Mouse (Mus musculus): ENCODE data around the gene Mtor. TPM values are rescaled to one million over a fixed set of nuclear protein-coding genes. Genes with fewer than 3 reads are reported as not detected.

The Mtor gene
- total and polyA plus RNA-seq, 3 experiments = 10.5 to 28.6 (median 24.3) TPM

- no peak overlapping the region for H3K9ac ChIP-seq (ENCODE audit: insufficient read depth, low read depth)
- no peak overlapping the region for H3K4me2 ChIP-seq (ENCODE audit: insufficient read depth, low read depth, poor library complexity, severe bottlenecking)
- H3K4me3 ChIP-seq (replicated peaks in 1 of 3; ENCODE audit: low read depth in 2 of 3, low read length in 2 of 3, poor library complexity in 1 of 3) = no peak overlapping the region
- H3K36me3 ChIP-seq (replicated peaks in 1 of 2; ENCODE audit: control insufficient read depth in 1 of 2, insufficient read depth in 1 of 2, low read length in 1 of 2) = peaks cover 39 to 90% of the 10 kb centered on the region in 2 experiments
- H3K27me3 ChIP-seq (replicated peaks) = no peaks in the 10 kb centered on the region
- TF ChIP-seq IRF4 (IDR thresholded peaks at IDR 0.05; ENCODE audit: low read depth, low read length) = no peak
- TF ChIP-seq RCOR1 (conservative IDR thresholded peaks at IDR 0.05; ENCODE audit: low read depth, low read length) = no peak
- TF ChIP-seq USF1 (IDR thresholded peaks at IDR 0.05; ENCODE audit: low read depth, low read length) = no peak
- no peak for TF ChIP-seq POLR2A (IDR thresholded peaks at IDR 0.05; ENCODE audit: low read depth, low read length)
- TF ChIP-seq TBP (conservative IDR thresholded peaks at IDR 0.05; ENCODE audit: low read depth, low read length) = no peak
- no peak for TF ChIP-seq HCFC1 (IDR thresholded peaks at IDR 0.05; ENCODE audit: low read depth, low read length)
- no peak for TF ChIP-seq POLR2AphosphoS2 (IDR thresholded peaks at IDR 0.05; ENCODE audit: low read depth, low read length)
- dilution Hi-C loops (cut with MboI; ENCODE audit: extremely low pct_ligation_motif_present, extremely low pct_unique_long_range_greater_than_20kb, low sequenced_read_pairs) (no loop called here), in situ Hi-C loops (cut with MboI; ENCODE audit: low pct_ligation_motif_present, low pct_unique_long_range_greater_than_20kb, low sequenced_read_pairs) (loop anchor here (5.0 kb wide), 1 partner anchor 262 kb away; no protein-coding TSS in a partner anchor)
- H3K27ac ChIP-seq (ENCODE audit: insufficient read depth, low read depth) = no peak overlapping the region
- H3K9me3 ChIP-seq (replicated peaks; ENCODE audit: low read length) = no peaks in the 10 kb centered on the region
- DNase-seq (ENCODE audit: extremely low read depth) = no peak
- peaks cover 0 to 3% of the 10 kb centered on the region in 2 experiments; a peak in 1 of 4 replicates for H3K4me1 ChIP-seq (ENCODE audit: control insufficient read depth in 1 of 2, insufficient read depth in 2 of 2)
- H3K79me2 ChIP-seq (replicated peaks; ENCODE audit: control insufficient read depth, extremely low read depth, insufficient read depth, poor library complexity, severe bottlenecking) = peaks cover 3% of the 10 kb centered on the region; the same call in 1 of the 2 replicates
Measured at GRCm38 (mm10) chr4:148433813-148434212, 14.6 kb upstream of the Mtor start.

GRCm38 (mm10) chr4:148434554-148434953, 13.9 kb upstream of the Mtor start:
- Histone ChIP-seq H3K36me3 (replicated peaks in 1 of 2; ENCODE audit: control insufficient read depth in 1 of 2, insufficient read depth in 1 of 2, low read length in 1 of 2) (peaks cover 39 to 91% of the 10 kb centered on the region in 2 experiments), H3K4me1 (ENCODE audit: control insufficient read depth in 1 of 2, insufficient read depth in 2 of 2) (peaks cover 0 to 3% of the 10 kb centered on the region in 2 experiments; a peak in 2 of 4 replicates), H3K27ac (ENCODE audit: insufficient read depth, low read depth) (no peak overlapping the region), H3K27me3 (replicated peaks) (no peaks in the 10 kb centered on the region), H3K9ac (ENCODE audit: insufficient read depth, low read depth) (no peak overlapping the region), H3K4me3 (replicated peaks in 1 of 3; ENCODE audit: low read depth in 2 of 3, low read length in 2 of 3, poor library complexity in 1 of 3) (no peak overlapping the region), H3K79me2 (replicated peaks; ENCODE audit: control insufficient read depth, extremely low read depth, insufficient read depth, poor library complexity, severe bottlenecking) (peaks cover 3% of the 10 kb centered on the region), H3K4me2 (ENCODE audit: insufficient read depth, low read depth, poor library complexity, severe bottlenecking) (no peak overlapping the region), H3K9me3 (replicated peaks; ENCODE audit: low read length) (no peaks in the 10 kb centered on the region)
- dilution Hi-C loops (cut with MboI; ENCODE audit: extremely low pct_ligation_motif_present, extremely low pct_unique_long_range_greater_than_20kb, low sequenced_read_pairs) (no loop called here), in situ Hi-C loops (cut with MboI; ENCODE audit: low pct_ligation_motif_present, low pct_unique_long_range_greater_than_20kb, low sequenced_read_pairs) (loop anchor here (5.0 kb wide), 1 partner anchor 262 kb away; no protein-coding TSS in a partner anchor)
- no peak for DNase-seq (ENCODE audit: extremely low read depth)
- TF ChIP-seq POLR2A (IDR thresholded peaks at IDR 0.05; ENCODE audit: low read depth, low read length) (no peak), SMC3 (IDR thresholded peaks at IDR 0.05; ENCODE audit: low read depth, low read length) (no peak), GABPA (IDR thresholded peaks at IDR 0.05; ENCODE audit: insufficient replicate concordance, low read depth, low read length) (no peak), E2F4 (IDR thresholded peaks at IDR 0.05; ENCODE audit: insufficient replicate concordance, low read depth, low read length) (no peak), JUN (IDR thresholded peaks at IDR 0.05; ENCODE audit: insufficient read depth, low read depth, low read length) (no peak)

GRCm38 (mm10) chr4:148435106-148435505, 13.3 kb upstream of the Mtor start:
- dilution Hi-C loops (cut with MboI; ENCODE audit: extremely low pct_ligation_motif_present, extremely low pct_unique_long_range_greater_than_20kb, low sequenced_read_pairs) (no loop called here), in situ Hi-C loops (cut with MboI; ENCODE audit: low pct_ligation_motif_present, low pct_unique_long_range_greater_than_20kb, low sequenced_read_pairs) (no loop called here)

More at GRCm38 (mm10) chr4:148435106-148435505, 13.3 kb upstream of the Mtor start:
- peaks cover 5% of the 10 kb centered on the region for H3K79me2 ChIP-seq (replicated peaks; ENCODE audit: control insufficient read depth, extremely low read depth, insufficient read depth, poor library complexity, severe bottlenecking)
- no peak overlapping the region for H3K9ac ChIP-seq (ENCODE audit: insufficient read depth, low read depth)
- peaks cover 0 to 5% of the 10 kb centered on the region in 2 experiments; a peak in 3 of 4 replicates for H3K4me1 ChIP-seq (ENCODE audit: control insufficient read depth in 1 of 2, insufficient read depth in 2 of 2)
- peaks cover 39 to 95% of the 10 kb centered on the region in 2 experiments for H3K36me3 ChIP-seq (replicated peaks in 1 of 2; ENCODE audit: control insufficient read depth in 1 of 2, insufficient read depth in 1 of 2, low read length in 1 of 2)
- no peak overlapping the region for H3K27ac ChIP-seq (ENCODE audit: insufficient read depth, low read depth)
- TF ChIP-seq BHLHE40 (IDR thresholded peaks at IDR 0.05; ENCODE audit: low read depth, low read length) = no peak
- no peak for TF ChIP-seq SMC3 (IDR thresholded peaks at IDR 0.05; ENCODE audit: low read depth, low read length)
- TF ChIP-seq MXI1 (IDR thresholded peaks at IDR 0.05; ENCODE audit: low read depth, low read length) = no peak
- no peak for TF ChIP-seq ZNF384 (IDR thresholded peaks at IDR 0.05; ENCODE audit: low read depth, low read length)
- TF ChIP-seq JUN (IDR thresholded peaks at IDR 0.05; ENCODE audit: insufficient read depth, low read depth, low read length) = no peak
- TF ChIP-seq RCOR1 (conservative IDR thresholded peaks at IDR 0.05; ENCODE audit: low read depth, low read length) = no peak
- no peak for TF ChIP-seq TCF12 (IDR thresholded peaks at IDR 0.05; ENCODE audit: low read depth, low read length)
- TF ChIP-seq EP300 (IDR thresholded peaks at IDR 0.05; ENCODE audit: low read length) = no peak
- TF ChIP-seq ZKSCAN1 (IDR thresholded peaks at IDR 0.05; ENCODE audit: borderline replicate concordance, low read depth, low read length) = no peak
- TF ChIP-seq E2F4 (IDR thresholded peaks at IDR 0.05; ENCODE audit: insufficient replicate concordance, low read depth, low read length) = no peak
- TF ChIP-seq SIN3A (IDR thresholded peaks at IDR 0.05; ENCODE audit: low read length) = no peak
- TF ChIP-seq MAFK (IDR thresholded peaks at IDR 0.05; ENCODE audit: insufficient replicate concordance, low read length) = no peak
- TF ChIP-seq POLR2AphosphoS2 (IDR thresholded peaks at IDR 0.05; ENCODE audit: low read depth, low read length) = no peak
- no peak for TF ChIP-seq ETS1 (conservative IDR thresholded peaks at IDR 0.05; ENCODE audit: low read depth, low read length)
- TF ChIP-seq POLR2A (IDR thresholded peaks at IDR 0.05; ENCODE audit: low read depth, low read length) = no peak
- TF ChIP-seq CHD1 (IDR thresholded peaks at IDR 0.05; ENCODE audit: low read depth, low read length) = no peak
- no peak for TF ChIP-seq KAT2A (IDR thresholded peaks at IDR 0.05; ENCODE audit: insufficient replicate concordance, low read length)
- TF ChIP-seq ELF1 (IDR thresholded peaks at IDR 0.05; ENCODE audit: low read depth, low read length) = no peak
- TF ChIP-seq USF2 (conservative IDR thresholded peaks at IDR 0.05; ENCODE audit: low read depth, low read length) = no peak
- no peak overlapping the region for H3K4me3 ChIP-seq (replicated peaks in 1 of 3; ENCODE audit: low read depth in 2 of 3, low read length in 2 of 3, poor library complexity in 1 of 3)
- H3K27me3 ChIP-seq (replicated peaks) = no peaks in the 10 kb centered on the region
- no peaks in the 10 kb centered on the region for H3K9me3 ChIP-seq (replicated peaks; ENCODE audit: low read length)
- no peak for DNase-seq (ENCODE audit: extremely low read depth)
- no peak overlapping the region for H3K4me2 ChIP-seq (ENCODE audit: insufficient read depth, low read depth, poor library complexity, severe bottlenecking)

Measured in CH12.LX (cell line).